Mouse (Mus musculus) lung, postnatal 4 days (tissue): Measurements from ENCODE around the gene Otub2.

Experiments
- DNase-seq, 2 experiments: peaks; one replicate each; pipeline ENCODE4 v3.0.0; 2021

Otub2 gene

GRCm38 (mm10) chr12:103388505-103389347 lies at the start of gene Otub2:
Gene Otub2, plus strand, starts transcription at chr12:103388682.
- DNase-seq = peak; percentile 98

- DNase-seq = peak; percentile 59 to 63
Measured at GRCm38 (mm10) chr12:103341212-103341611, 47.3 kb upstream of the Otub2 start.

- DNase-seq = peak; percentile 64 to 69
Measured at GRCm38 (mm10) chr12:103343456-103343855, 45.0 kb upstream of the Otub2 start.

- DNase-seq = no peak
Measured at GRCm38 (mm10) chr12:103344934-103345333, 43.5 kb upstream of the Otub2 start.

GRCm38 (mm10) chr12:103346945-103347344 lies 41.5 kb upstream of the Otub2 start:
- no peak for DNase-seq

GRCm38 (mm10) chr12:103347406-103347805 lies 41.1 kb upstream of the Otub2 start:
- no peak for DNase-seq

GRCm38 (mm10) chr12:103348506-103348905 lies 40.0 kb upstream of the Otub2 start:
- peak; percentile 63 to 83 for DNase-seq

GRCm38 (mm10) chr12:103352735-103353134 lies 35.7 kb upstream of the Otub2 start:
- no peak for DNase-seq

GRCm38 (mm10) chr12:103353538-103353937 lies 34.9 kb upstream of the Otub2 start:
- DNase-seq = peak; percentile 34 to 56

GRCm38 (mm10) chr12:103355746-103356414 lies 32.6 kb upstream of the Otub2 start, which contains the start of gene Asb2:
Gene Asb2, minus strand, starts transcription at chr12:103356001.
- DNase-seq = peak; percentile 44 to 56

- no peak for DNase-seq
Measured at GRCm38 (mm10) chr12:103356415-103356748, 32.1 kb upstream of the Otub2 start.

GRCm38 (mm10) chr12:103358216-103358615 lies 30.3 kb upstream of the Otub2 start:
- no peak for DNase-seq

GRCm38 (mm10) chr12:103358951-103359801 lies 29.3 kb upstream of the Otub2 start:
- DNase-seq = no peak

- no peak for DNase-seq
Measured at GRCm38 (mm10) chr12:103360812-103361211, 27.7 kb upstream of the Otub2 start.

GRCm38 (mm10) chr12:103361539-103362307 lies 26.8 kb upstream of the Otub2 start:
- DNase-seq = no peak

GRCm38 (mm10) chr12:103362336-103362735 lies 26.1 kb upstream of the Otub2 start:
- DNase-seq = no peak

GRCm38 (mm10) chr12:103367171-103367570 lies 21.3 kb upstream of the Otub2 start:
- DNase-seq = no peak

GRCm38 (mm10) chr12:103367620-103368325 lies 20.7 kb upstream of the Otub2 start:
- DNase-seq = peak; percentile 66 to 80

GRCm38 (mm10) chr12:103368326-103368669 lies 20.2 kb upstream of the Otub2 start:
- DNase-seq = no peak

- DNase-seq = no peak
Measured at GRCm38 (mm10) chr12:103368777-103369176, 19.7 kb upstream of the Otub2 start.

GRCm38 (mm10) chr12:103370861-103371260 lies 17.6 kb upstream of the Otub2 start:
- DNase-seq = no peak

- DNase-seq = peak in 1 of 2 experiments; percentile 62
Measured at GRCm38 (mm10) chr12:103371711-103372110, 16.8 kb upstream of the Otub2 start.
